Mouse (Mus musculus): ENCODE measurements at regions not wholly inside any gene's neighbourhood (a gene's known extent, or its start where the extent isn't known, plus 50 kb on each side); places are given as distances from the start of the nearest gene placed in this dataset.

- TF ChIP-seq CTCF (IDR thresholded peaks at IDR 0.05; ENCODE audit: control insufficient read depth, insufficient read depth, insufficient read length) (no peak), USF1 (IDR thresholded peaks at IDR 0.05; ENCODE audit: low read depth) (no peak), MAX (IDR thresholded peaks at IDR 0.05) (no peak), CEBPB (IDR thresholded peaks at IDR 0.05; ENCODE audit: low read depth) (no peak), MYOG (IDR thresholded peaks at IDR 0.05; ENCODE audit: control insufficient read depth, extremely low read depth, insufficient read length) (no peak)
Observed at GRCm38 (mm10) chr10:111787175-111787574, 185.3 kb upstream of the Krr1 start.

Measured in C2C12 (cell line).